Mouse (Mus musculus) cerebellum, adult 2 months (tissue): ENCODE data around the gene Kansl3. TPM values are rescaled to one million over a fixed set of nuclear protein-coding genes. Genes with fewer than 3 reads are reported as not detected.

Experiments
- DNase-seq, 2 experiments: peaks; one replicate each; pipeline ENCODE4 v3.0.0; 2021
- H3K27ac ChIP-seq: fragments of 200-500 bp; 2 replicates; pipeline ENCODE4 v1.5.1; 2012; ENCODE audit warnings: low read length, control low read depth, inconsistent platforms; ENCODE audit not compliant: insufficient read depth
- H3K27me3 ChIP-seq: fragments of 200-500 bp; 2 replicates; pipeline ENCODE4 v1.6.1; 2012; ENCODE audit warnings: inconsistent platforms, mild to moderate bottlenecking, low read length, moderate library complexity; ENCODE audit not compliant: control insufficient read depth, insufficient read depth
- H3K4me1 ChIP-seq: fragments of 200-500 bp; 2 replicates; pipeline ENCODE4 v1.6.1; 2011; ENCODE audit warnings: low read length; ENCODE audit not compliant: control insufficient read depth, insufficient read depth
- H3K4me3 ChIP-seq: fragments of 200-500 bp; replicated peaks from 2 replicates; pipeline ENCODE3; 2011; ENCODE audit warnings: mild to moderate bottlenecking, low read depth, low read length, control low read depth; ENCODE audit not compliant: insufficient read depth
- CTCF ChIP-seq: fragments of 200-500 bp; IDR thresholded peaks from 2 replicates; pipeline ENCODE4 v1.5.1; 2011; ENCODE audit warnings: low read depth, mild to moderate bottlenecking, control low read depth, low read length, moderate library complexity, borderline replicate concordance; ENCODE audit not compliant: insufficient read depth
- POLR2A ChIP-seq: fragments of 200-500 bp; IDR thresholded peaks from 2 replicates; pipeline ENCODE4 v1.6.1; 2011; ENCODE audit warnings: low read length, control low read depth, borderline replicate concordance; ENCODE audit not compliant: insufficient read depth
- WGBS: fragments of 180-500 bp; shearing (Covaris S2); methylation state at CpG from one replicate; pipeline ENCODE4 v1.1.7; 2018; 5-methylcytosine and 5-hydroxymethylcytosine counted together
- polyA plus RNA-seq: library from polyadenylated mRNA; depleted of rRNA; stranded (reverse); fragments of >200 nt; gene quantifications from 2 replicates; pipeline ENCODE4 v1.2.3, GENCODE M21; 2012

Kansl3 gene
- polyA plus RNA-seq, 1 experiment, result 72.1 TPM

GRCm38 (mm10) chr1:36368112-36368968 lies 641 bp downstream of the Kansl3 start:
- Histone ChIP-seq H3K27me3 (no peaks in the 10 kb centered on the region), H3K4me1 (peaks cover 15% of the 10 kb centered on the region), H3K4me3 (peak overlapping the region; percentile 87), H3K27ac (no peak overlapping the region)
- TF ChIP-seq POLR2A, result no peak
- no peak for TF ChIP-seq CTCF
- 2% methylated on average over 53 of the region's 55 CpGs for WGBS
- DNase-seq, result peak in 1 of 2 experiments; percentile 68

- WGBS, result 4% methylated on average over 12 of the region's 12 CpGs
- peaks cover 15% of the 10 kb centered on the region for H3K4me1 ChIP-seq
- peak; percentile 15 to 24 for DNase-seq
- H3K27me3 ChIP-seq, result no peaks in the 10 kb centered on the region
- TF ChIP-seq POLR2A (no peak), CTCF (no peak)
- no peak overlapping the region for H3K27ac ChIP-seq
- peak overlapping the region; percentile 87 for H3K4me3 ChIP-seq
Measured at GRCm38 (mm10) chr1:36367698-36368097, 1.3 kb downstream of the Kansl3 start.

GRCm38 (mm10) chr1:36356955-36357695 lies 11.9 kb downstream of the Kansl3 start:
- 93% methylated on average over 5 of the region's 5 CpGs for WGBS
- no peak for DNase-seq
- Histone ChIP-seq H3K4me1 (no peaks in the 10 kb centered on the region; the same call in 1 of the 2 replicates), H3K27me3 (no peaks in the 10 kb centered on the region), H3K27ac (no peak overlapping the region), H3K4me3 (no peak overlapping the region)
- TF ChIP-seq POLR2A, result no peak
- TF ChIP-seq CTCF, result no peak

GRCm38 (mm10) chr1:36352351-36352750 lies 16.6 kb downstream of the Kansl3 start:
- no peak overlapping the region for H3K4me3 ChIP-seq
- 91% methylated on average over 4 of the region's 4 CpGs for WGBS

GRCm38 (mm10) chr1:36342547-36342946 lies 26.4 kb downstream of the Kansl3 start:
- no peak for TF ChIP-seq CTCF
- no peak for TF ChIP-seq POLR2A
- no peaks in the 10 kb centered on the region for H3K4me1 ChIP-seq
- WGBS, result 94% methylated on average over 6 of the region's 6 CpGs
- DNase-seq, result no peak
- H3K4me3 ChIP-seq, result no peak overlapping the region
- no peaks in the 10 kb centered on the region for H3K27me3 ChIP-seq
- no peak overlapping the region for H3K27ac ChIP-seq

More at GRCm38 (mm10) chr1:36352351-36352750, 16.6 kb downstream of the Kansl3 start:
- TF ChIP-seq CTCF, result no peak
- Histone ChIP-seq H3K4me1 (no peaks in the 10 kb centered on the region), H3K27me3 (no peaks in the 10 kb centered on the region), H3K27ac (no peak overlapping the region)
- DNase-seq, result no peak

- no peak for DNase-seq
- no peaks in the 10 kb centered on the region for H3K4me1 ChIP-seq
- H3K27ac ChIP-seq, result no peak overlapping the region
- no peaks in the 10 kb centered on the region for H3K27me3 ChIP-seq
- no peak for TF ChIP-seq POLR2A
- no peak for TF ChIP-seq CTCF
- WGBS, result 85% methylated on average over 14 of the region's 14 CpGs
- H3K4me3 ChIP-seq, result no peak overlapping the region
Measured at GRCm38 (mm10) chr1:36332955-36333887, 35.8 kb downstream of the Kansl3 start.

GRCm38 (mm10) chr1:36331743-36332142 lies 37.2 kb downstream of the Kansl3 start:
- H3K4me1 ChIP-seq, result no peaks in the 10 kb centered on the region
- DNase-seq, result no peak
- 56% methylated on average over 6 of the region's 6 CpGs for WGBS
- H3K27ac ChIP-seq, result no peak overlapping the region
- TF ChIP-seq POLR2A (no peak), CTCF (no peak)
- H3K27me3 ChIP-seq, result no peaks in the 10 kb centered on the region
- no peak overlapping the region for H3K4me3 ChIP-seq
